Mouse (Mus musculus) CH12.LX (cell line): ENCODE measurements at regions not wholly inside any gene's neighbourhood (a gene's known extent, or its start where the extent isn't known, plus 50 kb on each side); places are given as distances from the start of the nearest gene placed in this dataset.
"Not testable (repeated sequence)": the region's sequence is repeated elsewhere in the genome, so short reads cannot be mapped to it uniquely, and the experiment has no call there.

ENCODE experiments used
- DNase-seq: peaks from one replicate; pipeline ENCODE4 v3.0.0-alpha.2; 2013; ENCODE audit errors: extremely low read depth
- H3K27ac ChIP-seq: 2 replicates; pipeline ENCODE4 v1.5.1; 2012; ENCODE audit warnings: low read depth, mild to moderate bottlenecking, control low read depth, moderate library complexity; ENCODE audit not compliant: insufficient read depth
- H3K27me3 ChIP-seq: replicated peaks from 2 replicates; pipeline ENCODE3; 2012; ENCODE audit warnings: inconsistent platforms
- H3K36me3 ChIP-seq, 2 experiments: replicated peaks in 1 of 2; 2 replicates each; pipeline versions ENCODE3 to v1.6.1; 2012; ENCODE audit warnings: inconsistent platforms in 1 of 2, low read length in 1 of 2, mild to moderate bottlenecking in 1 of 2, mixed read lengths in 1 of 2, moderate library complexity in 1 of 2; ENCODE audit not compliant: control insufficient read depth in 1 of 2, insufficient read depth in 1 of 2
- H3K4me1 ChIP-seq, 2 experiments: 2 replicates each; pipeline ENCODE4 v1.6.1; 2012; ENCODE audit warnings: inconsistent platforms in 1 of 2, moderate library complexity in 1 of 2; ENCODE audit not compliant: insufficient read depth in 2 of 2, control insufficient read depth in 1 of 2
- H3K4me2 ChIP-seq: 2 replicates; pipeline ENCODE4 v1.6.1; 2012; ENCODE audit warnings: low read depth, mild to moderate bottlenecking, control low read depth; ENCODE audit not compliant: poor library complexity, insufficient read depth, severe bottlenecking
- H3K4me3 ChIP-seq, 3 experiments: fragments of 150-350 bp in 1 of 3; sonication (generic) in 1 of 3; replicated peaks in 1 of 3; 2 replicates each; pipeline versions ENCODE3 to v1.5.1; 2011 to 2012; ENCODE audit warnings: low read depth in 2 of 3, low read length in 2 of 3, mild to moderate bottlenecking in 2 of 3, moderate library complexity in 2 of 3, control low read depth in 1 of 3, improper control_type of control experiment in 1 of 3, inconsistent platforms in 1 of 3, mixed read lengths in 1 of 3; ENCODE audit not compliant: poor library complexity in 1 of 3
- H3K79me2 ChIP-seq: replicated peaks from 2 replicates; pipeline ENCODE4 v1.6.1; 2012; ENCODE audit warnings: mild to moderate bottlenecking, moderate library complexity; ENCODE audit not compliant: control insufficient read depth, poor library complexity, insufficient read depth, severe bottlenecking; ENCODE audit errors: extremely low read depth
- H3K9ac ChIP-seq: 2 replicates; pipeline ENCODE4 v1.6.1; 2012; ENCODE audit warnings: low read depth, mild to moderate bottlenecking, control low read depth, moderate library complexity; ENCODE audit not compliant: insufficient read depth
- H3K9me3 ChIP-seq: replicated peaks from 2 replicates; pipeline ENCODE3; 2012; ENCODE audit warnings: low read length, inconsistent platforms, mixed read lengths
- CTCF ChIP-seq, 2 experiments: IDR thresholded peaks in 1 of 2; conservative IDR thresholded peaks in 1 of 2; 2 replicates each; pipeline ENCODE4 v1.5.1; 2011 to 2012; ENCODE audit warnings: low read depth in 2 of 2, low read length in 2 of 2, improper control_type of control experiment in 1 of 2, inconsistent platforms in 1 of 2, mild to moderate bottlenecking in 1 of 2, moderate library complexity in 1 of 2
- E2F4 ChIP-seq: IDR thresholded peaks from 2 replicates; pipeline ENCODE4 v1.6.1; 2011; ENCODE audit warnings: low read depth, low read length, improper control_type of control experiment; ENCODE audit not compliant: insufficient replicate concordance
- ELF1 ChIP-seq: IDR thresholded peaks from 2 replicates; pipeline ENCODE4 v1.6.1; 2014; ENCODE audit warnings: low read depth, mild to moderate bottlenecking, inconsistent platforms, low read length, improper control_type of control experiment
- EP300 ChIP-seq: IDR thresholded peaks from 2 replicates; pipeline ENCODE4 v1.6.1; 2011; ENCODE audit warnings: low read length, improper control_type of control experiment
- ETS1 ChIP-seq: conservative IDR thresholded peaks from 2 replicates; pipeline ENCODE4 v1.6.1; 2012; ENCODE audit warnings: low read depth, mild to moderate bottlenecking, inconsistent platforms, low read length, improper control_type of control experiment, moderate library complexity
- IRF4 ChIP-seq: IDR thresholded peaks from 2 replicates; pipeline ENCODE4 v1.6.1; 2014; ENCODE audit warnings: low read depth, mild to moderate bottlenecking, inconsistent platforms, low read length, improper control_type of control experiment
- JUND ChIP-seq: conservative IDR thresholded peaks from 2 replicates; pipeline ENCODE4 v1.6.1; 2011; ENCODE audit warnings: low read depth, low read length, improper control_type of control experiment
- MAFK ChIP-seq: IDR thresholded peaks from 2 replicates; pipeline ENCODE4 v1.6.1; 2011; ENCODE audit warnings: low read length, improper control_type of control experiment; ENCODE audit not compliant: insufficient replicate concordance
- MAZ ChIP-seq: IDR thresholded peaks from 2 replicates; pipeline ENCODE4 v1.6.1; 2012; ENCODE audit warnings: low read depth, mild to moderate bottlenecking, inconsistent platforms, low read length, improper control_type of control experiment, moderate library complexity
- MYC ChIP-seq: IDR thresholded peaks from 2 replicates; pipeline ENCODE4 v1.6.1; 2011; ENCODE audit warnings: low read depth, mild to moderate bottlenecking, improper control_type of control experiment, low read length
- NELFE ChIP-seq: IDR thresholded peaks from 2 replicates; pipeline ENCODE4 v1.6.1; 2011; ENCODE audit warnings: low read depth, low read length, improper control_type of control experiment
- NRF1 ChIP-seq: IDR thresholded peaks from 2 replicates; pipeline ENCODE4 v1.6.1; 2014; ENCODE audit warnings: low read depth, mild to moderate bottlenecking, inconsistent platforms, low read length, improper control_type of control experiment, moderate library complexity
- POLR2A ChIP-seq: IDR thresholded peaks from 2 replicates; pipeline ENCODE4 v1.6.1; 2011; ENCODE audit warnings: low read depth, mild to moderate bottlenecking, improper control_type of control experiment, low read length
- POLR2AphosphoS2 ChIP-seq: IDR thresholded peaks from 2 replicates; pipeline ENCODE4 v1.6.1; 2011; ENCODE audit warnings: low read depth, low read length, improper control_type of control experiment
- RCOR1 ChIP-seq: conservative IDR thresholded peaks from 2 replicates; pipeline ENCODE4 v1.6.1; 2012; ENCODE audit warnings: low read depth, mild to moderate bottlenecking, inconsistent platforms, low read length, improper control_type of control experiment
- SMC3 ChIP-seq: IDR thresholded peaks from 2 replicates; pipeline ENCODE4 v1.6.1; 2011; ENCODE audit warnings: low read depth, low read length, improper control_type of control experiment
- ZC3H11A ChIP-seq: IDR thresholded peaks from 2 replicates; pipeline ENCODE4 v1.6.1; 2012; ENCODE audit warnings: low read depth, mild to moderate bottlenecking, inconsistent platforms, low read length, improper control_type of control experiment
- ZKSCAN1 ChIP-seq: IDR thresholded peaks from 2 replicates; pipeline ENCODE4 v1.6.1; 2012; ENCODE audit warnings: low read depth, inconsistent platforms, low read length, improper control_type of control experiment, borderline replicate concordance
- ZMIZ1 ChIP-seq: IDR thresholded peaks from 2 replicates; pipeline ENCODE4 v1.6.1; 2012; ENCODE audit warnings: low read depth, mild to moderate bottlenecking, inconsistent platforms, low read length, improper control_type of control experiment
- dilution Hi-C: fragments of 300-500 bp; cut with MboI; formaldehyde crosslinking; loops from 2 replicates; pipeline ENCODE4 v1.14.3; 2020; ENCODE audit warnings: low sequenced_read_pairs; ENCODE audit not compliant: extremely low pct_unique_long_range_greater_than_20kb, extremely low pct_ligation_motif_present
- in situ Hi-C: fragments of 300-500 bp; cut with MboI; formaldehyde crosslinking; loops from 3 replicates; pipeline ENCODE4 v1.14.3; 2019; ENCODE audit warnings: low sequenced_read_pairs, low pct_ligation_motif_present, low pct_unique_long_range_greater_than_20kb, mixed read lengths

DNA sequence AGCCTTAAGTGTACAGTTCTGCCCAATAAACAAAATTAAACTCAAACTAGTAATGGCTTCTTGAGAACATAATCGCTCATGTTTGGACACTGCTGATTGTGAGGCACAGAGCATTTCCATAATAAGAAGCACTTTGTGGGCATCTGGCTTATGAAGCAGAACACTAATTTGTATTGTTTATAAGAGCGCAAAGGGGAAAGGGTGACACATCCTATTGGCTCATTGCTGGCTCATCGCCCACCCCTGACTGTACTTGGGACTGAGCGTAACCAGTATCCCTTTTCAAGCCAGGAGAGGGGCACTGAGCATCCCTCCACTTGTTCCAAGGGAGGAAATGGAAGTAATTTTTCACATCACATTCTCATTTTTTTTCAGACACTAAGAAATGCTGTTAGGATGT, 288.0 kb downstream of the Sfmbt2 start:
- Histone ChIP-seq H3K36me3 (no peaks in the 10 kb centered on the region), H3K27ac (no peak overlapping the region), H3K4me2 (no peak overlapping the region), H3K9me3 (no peaks in the 10 kb centered on the region), H3K9ac (no peak overlapping the region), H3K27me3 (no peaks in the 10 kb centered on the region), H3K79me2 (no peaks in the 10 kb centered on the region), H3K4me1 (no peaks in the 10 kb centered on the region), H3K4me3 (no peak overlapping the region)
- dilution Hi-C loops, result no loop called here
- no peak for DNase-seq
- in situ Hi-C loops, result no loop called here
- TF ChIP-seq JUND (no peak), POLR2AphosphoS2 (no peak), NELFE (no peak), POLR2A (no peak), ZMIZ1 (no peak), MAFK (no peak), MYC (no peak), ZC3H11A (no peak), ZKSCAN1 (no peak), SMC3 (no peak), CTCF (conservative IDR thresholded peaks at IDR 0.05 in 1 of 2, IDR thresholded peaks at IDR 0.05 in 1 of 2; ENCODE audit: low read depth in 2 of 2, low read length in 2 of 2) (no peak), RCOR1 (no peak), EP300 (no peak), IRF4 (no peak), ELF1 (no peak), E2F4 (no peak), NRF1 (no peak), MAZ (no peak), ETS1 (no peak)

DNA sequence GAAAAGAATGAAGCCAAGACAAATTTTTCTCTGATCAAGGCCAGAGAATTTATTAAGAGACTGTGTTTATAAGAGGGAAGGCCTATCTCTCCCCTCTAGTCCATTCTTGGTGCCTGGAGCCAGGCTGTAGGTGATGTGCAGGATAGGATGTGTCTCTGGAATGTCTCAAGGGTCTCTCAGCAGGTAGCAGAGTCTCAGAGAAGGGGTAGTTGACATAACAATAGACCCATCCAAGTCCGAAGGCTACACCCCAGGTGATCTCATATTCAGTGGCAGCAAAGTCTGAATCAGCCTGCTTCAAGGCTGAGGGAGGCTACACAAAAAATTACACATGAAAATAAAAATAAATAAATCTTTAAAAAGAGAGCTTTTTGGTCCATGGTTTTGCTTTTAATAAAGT, 297.6 kb downstream of the Sfmbt2 start:
- H3K9me3 ChIP-seq, H3K4me2 ChIP-seq, H3K4me1 ChIP-seq, DNase-seq, H3K79me2 ChIP-seq, H3K9ac ChIP-seq, in situ Hi-C loops, H3K36me3 ChIP-seq, dilution Hi-C loops, H3K27me3 ChIP-seq, H3K4me3 ChIP-seq, H3K27ac ChIP-seq: not testable (repeated sequence)
